Mouse (Mus musculus) spleen, postnatal 10 days (tissue): Measurements from ENCODE around the gene Capn5.

ENCODE experiments used
- DNase-seq, 2 experiments: peaks; one replicate each; pipeline ENCODE4 v3.0.0; 2021 to 2022; ENCODE audit warnings: low spot score in 2 of 2

The Capn5 gene

DNA sequence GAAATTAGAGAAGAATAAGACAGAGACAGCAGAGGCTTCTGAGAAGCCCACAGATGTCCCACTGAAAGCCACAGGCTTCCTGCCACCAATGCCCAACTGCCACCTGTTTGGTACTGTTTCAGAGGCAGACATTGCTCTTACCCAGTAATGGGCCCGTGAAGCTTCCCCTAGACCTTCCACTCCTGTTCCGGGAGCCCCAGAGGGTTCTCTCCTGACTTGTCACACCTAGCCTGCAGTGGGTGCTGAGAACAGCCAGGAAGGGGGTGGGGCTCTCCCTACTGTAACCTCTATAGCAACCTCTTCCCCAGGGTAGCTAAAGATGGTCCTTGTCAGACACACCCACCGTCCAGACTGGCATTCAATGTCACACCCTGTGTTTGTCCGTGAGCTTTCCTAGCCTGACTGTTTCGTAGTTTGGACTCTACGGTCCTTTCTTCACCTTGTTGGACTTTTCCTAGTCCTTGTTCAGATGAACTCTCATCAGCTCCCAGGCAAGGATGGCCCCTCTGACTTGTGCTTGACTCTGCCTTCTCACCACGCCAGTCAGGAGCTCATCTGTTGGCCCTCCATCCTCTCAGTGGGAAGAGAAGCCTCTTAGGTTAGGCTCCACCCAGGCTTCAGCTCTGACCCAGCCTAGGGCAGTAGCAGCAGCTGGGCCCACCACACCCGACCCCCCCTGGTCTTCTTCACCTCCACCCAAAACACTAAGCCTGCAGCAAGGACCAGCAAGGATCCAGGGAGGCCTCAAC lies 1.6 kb downstream of the Capn5 start:
- peak; percentile 58 to 68 for DNase-seq

DNA sequence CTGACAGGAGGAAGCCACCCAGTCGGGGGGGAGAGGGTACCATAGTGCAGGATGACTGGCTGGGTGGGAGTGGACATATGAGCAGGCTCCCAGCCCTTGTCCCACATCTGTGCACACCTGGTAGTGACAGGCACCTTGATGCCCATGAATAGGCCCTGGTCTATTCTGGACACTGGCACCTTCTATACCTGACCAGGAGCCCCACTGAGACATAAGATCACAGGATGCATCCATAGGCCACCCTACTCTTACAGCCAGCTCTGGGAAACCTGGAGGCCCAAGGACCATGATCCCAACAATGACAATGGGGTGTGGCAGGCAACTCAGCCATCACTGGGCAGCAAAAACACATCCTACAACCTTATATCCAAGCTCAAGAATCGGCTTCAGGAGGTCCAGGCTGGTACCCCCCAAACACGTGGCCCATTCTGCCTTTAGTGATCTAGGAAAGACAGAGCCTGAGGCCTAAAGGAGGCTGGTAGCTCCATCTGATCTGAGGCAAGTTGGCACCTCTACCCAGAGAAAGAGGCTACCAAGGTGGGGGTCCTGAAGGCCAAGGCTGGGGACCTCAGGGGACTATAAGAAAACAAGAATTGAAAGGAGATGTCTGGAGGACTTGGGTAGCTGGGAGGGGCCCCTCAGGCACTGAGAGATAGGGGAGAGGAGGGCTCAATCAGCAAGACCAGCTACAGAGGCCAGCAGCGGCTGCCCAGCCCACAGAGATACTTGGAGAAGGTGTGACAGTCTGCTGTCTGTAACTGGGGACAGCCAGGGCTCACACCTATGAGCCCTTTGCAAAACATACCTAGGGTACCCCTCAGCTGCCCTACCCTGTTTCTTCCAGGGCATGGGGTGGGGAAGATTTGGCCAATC lies 3.0 kb downstream of the Capn5 start:
- peak; percentile 72 to 82 for DNase-seq

DNA sequence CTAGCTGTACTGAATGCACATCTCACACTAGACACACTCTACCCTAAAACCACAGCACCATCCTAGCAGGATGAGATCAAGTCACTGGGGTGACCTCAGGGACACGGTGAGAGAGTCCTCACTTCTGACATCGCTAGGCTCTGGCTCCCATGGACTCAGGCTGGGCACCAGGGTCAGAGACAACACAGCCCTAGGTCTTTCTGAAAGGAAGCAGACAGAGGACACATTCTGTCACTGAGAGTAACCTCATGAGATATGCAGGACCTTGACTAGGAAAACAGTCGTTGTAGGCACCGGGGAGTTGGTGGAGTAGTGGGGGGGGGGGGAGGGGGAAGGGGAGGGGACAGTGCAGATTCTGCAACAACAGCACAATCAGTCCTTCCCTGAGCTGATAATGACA lies 4.7 kb downstream of the Capn5 start:
- DNase-seq, result no peak

DNA sequence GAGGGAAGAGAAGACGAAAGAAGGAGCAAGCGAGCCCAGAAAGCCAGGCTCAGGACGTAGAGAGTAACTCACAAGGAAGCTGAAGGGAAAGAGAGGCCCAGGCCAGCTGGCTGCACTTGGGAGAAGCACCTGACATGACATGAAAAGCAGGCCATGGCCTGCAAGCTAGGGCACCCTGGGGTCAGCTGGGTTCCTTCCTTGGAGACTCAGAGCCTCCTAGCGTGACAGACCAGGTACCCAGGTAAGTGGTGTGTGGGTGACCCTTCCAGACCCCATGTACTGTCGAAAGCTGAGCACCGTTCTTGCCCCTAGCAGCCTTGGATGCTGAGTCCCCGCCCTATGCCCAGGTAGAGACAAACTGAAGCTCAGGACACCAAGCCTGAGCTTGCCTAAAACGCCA lies 5.4 kb downstream of the Capn5 start:
- no peak for DNase-seq

DNA sequence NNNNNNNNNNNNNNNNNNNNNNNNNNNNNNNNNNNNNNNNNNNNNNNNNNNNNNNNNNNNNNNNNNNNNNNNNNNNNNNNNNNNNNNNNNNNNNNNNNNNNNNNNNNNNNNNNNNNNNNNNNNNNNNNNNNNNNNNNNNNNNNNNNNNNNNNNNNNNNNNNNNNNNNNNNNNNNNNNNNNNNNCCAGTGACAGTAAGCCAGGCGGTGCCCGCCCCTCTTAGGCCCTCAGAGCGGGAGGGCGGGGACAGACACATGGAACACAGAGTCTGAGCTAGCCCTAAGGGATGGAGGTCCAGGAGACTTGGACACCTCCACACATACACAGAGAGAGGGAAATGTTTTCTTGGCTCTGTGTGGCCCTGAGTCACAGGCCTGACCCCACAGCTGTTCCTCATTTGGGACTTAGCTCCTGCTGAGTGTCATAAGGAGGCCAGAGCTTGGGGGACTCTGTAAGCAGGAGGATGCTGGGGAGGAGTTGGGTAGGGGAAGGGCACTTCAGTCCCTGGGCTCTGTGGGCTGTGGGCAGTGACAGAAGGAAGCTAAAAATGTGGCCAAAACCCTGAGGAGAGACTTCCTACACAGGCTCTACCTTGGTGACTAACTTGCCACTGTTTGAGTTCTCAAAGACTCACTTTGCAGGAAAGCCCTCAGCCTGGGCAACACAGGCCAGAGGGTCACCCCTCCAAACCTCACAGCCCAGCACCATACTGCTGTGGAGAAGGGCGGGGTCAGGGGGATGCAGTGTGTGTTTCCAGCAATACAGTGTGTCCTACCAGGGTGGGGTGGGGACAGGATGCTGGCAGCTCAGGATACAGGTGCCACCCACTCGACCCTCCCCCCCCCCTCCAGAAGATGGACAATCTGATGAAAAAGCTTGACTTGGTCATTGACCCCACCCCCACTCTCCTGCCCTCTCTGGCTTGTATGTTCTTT lies 6.7 kb downstream of the Capn5 start:
- peak; percentile 66 to 73 for DNase-seq

DNA sequence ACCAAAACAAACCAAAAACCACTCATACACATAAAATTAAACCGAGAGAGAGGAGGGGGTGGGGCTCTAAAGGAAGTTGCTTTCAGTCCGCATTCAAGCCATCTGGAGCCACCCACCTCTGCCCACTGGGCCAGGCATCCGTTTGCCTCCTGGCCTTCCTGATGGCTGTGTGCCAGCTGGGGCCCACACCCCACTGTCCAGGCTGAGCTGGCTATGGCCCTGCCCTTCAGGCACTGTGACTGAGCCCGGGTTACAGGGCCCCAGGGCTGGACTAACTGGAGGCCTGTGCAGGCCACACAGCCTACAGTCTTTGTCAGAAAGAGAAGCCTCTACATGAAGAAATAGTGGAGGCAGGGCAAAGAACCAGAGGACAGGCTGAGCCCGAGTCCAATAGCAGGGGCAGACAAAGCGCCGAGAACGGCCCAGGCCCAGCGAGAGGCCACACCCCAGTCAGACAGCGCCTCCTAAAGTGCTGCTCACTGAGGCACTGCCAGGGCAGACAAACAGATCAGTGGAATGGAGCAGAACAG lies 13.0 kb downstream of the Capn5 start:
- DNase-seq, result peak; percentile 53 to 66

DNA sequence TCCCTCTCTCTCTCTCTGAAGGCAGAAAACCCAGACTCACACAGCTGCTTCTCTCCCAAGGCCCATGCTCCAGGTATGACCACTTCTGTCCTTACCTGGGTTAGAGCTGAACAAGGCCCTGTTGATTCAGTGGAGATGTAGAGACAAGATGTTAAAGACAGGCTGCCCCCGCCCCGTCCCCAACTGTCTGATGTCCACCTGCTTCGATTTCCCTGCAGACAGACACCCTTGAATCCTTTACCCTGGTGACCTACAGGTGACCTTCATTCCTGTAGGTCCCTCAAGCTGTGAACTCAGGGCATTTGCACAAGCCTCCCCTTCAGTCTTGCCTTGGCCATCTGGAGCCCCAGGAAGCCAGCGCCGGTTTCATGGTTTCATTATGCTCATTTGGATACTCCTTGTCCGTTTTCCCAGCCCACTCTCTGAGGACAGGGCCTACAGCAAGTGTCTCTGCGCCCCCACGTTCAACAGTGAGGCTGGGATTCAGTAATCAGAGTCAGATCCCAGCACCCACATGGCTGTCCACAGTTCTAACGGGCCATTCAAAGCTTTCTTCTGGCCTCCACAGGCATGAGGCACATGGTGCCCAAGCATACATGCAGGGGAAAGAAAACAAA lies 13.6 kb downstream of the Capn5 start:
- DNase-seq, result peak in 1 of 2 experiments; percentile 9

DNA sequence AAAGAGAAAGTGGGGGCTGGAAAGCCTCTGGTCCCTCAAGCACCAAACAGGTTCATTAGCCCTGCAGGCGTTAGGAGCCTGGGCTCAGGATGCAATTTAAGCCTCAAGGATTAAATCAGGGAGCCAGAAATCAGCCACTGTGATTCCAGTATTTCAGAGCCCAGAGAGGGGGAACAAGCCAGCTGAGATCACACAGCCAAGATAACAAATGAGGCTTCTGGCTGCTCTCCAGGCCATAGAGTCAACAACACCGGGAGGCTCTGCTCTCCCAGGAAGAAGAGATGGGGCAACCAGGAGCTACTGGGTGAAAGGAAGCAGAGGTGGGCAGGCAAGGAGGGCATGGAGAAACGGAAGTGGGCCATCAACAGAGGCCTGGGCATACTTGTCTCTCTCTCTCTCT lies 14.4 kb downstream of the Capn5 start:
- peak in 1 of 2 experiments; percentile 13 for DNase-seq

DNA sequence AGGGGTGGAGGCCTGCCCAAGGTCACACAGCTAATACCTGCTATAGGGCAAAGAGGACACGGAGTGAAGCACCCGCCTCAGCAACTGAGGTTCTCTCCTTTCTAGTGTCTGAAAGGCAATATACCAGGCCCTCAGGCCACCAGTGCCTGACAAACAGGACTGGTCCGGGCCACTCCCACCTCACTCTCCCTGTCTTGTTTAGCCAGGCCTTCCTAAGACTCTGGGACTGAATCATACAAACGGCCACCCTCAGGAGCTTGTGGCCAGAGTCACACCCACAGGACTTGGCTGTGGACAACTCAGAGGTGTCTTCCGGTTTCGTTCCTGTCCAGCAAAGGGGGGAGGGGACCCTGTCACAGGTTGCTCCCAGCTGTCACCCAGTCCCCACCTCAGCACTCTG lies 15.8 kb downstream of the Capn5 start:
- peak in 1 of 2 experiments; percentile 11 for DNase-seq

DNA sequence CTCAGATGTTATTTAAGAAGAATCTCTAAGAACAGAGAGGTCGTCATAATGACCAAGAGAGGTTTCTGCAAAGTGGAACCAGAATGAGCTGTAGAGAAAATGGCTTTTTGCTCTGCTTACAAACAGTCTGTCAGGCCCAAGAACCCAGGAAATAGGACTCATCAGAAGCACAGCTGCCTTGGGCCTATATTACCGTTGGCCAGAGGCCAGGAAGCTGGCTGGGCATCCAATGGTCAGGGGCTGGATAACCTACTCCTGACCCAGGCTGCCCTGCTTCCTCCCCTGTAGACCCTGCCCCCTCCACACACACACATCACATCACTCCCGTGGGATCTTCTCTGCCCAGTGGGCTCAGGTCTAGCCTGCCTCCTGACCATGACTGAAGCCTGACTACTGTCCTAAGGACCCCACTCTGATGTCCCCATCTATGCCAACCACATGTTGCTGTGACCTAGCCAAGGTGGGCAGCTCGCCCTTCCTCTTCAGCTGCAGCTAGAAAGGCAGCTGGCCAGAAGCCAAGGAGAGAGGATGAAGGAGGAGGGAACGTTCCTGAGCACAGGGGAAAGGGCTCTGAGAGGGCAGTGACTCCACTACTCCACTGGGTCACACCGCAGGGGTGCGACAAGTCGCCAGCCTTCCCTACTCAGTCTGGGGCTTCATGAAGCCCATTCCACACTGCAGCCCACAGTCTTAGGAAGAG lies 17.9 kb downstream of the Capn5 start:
- DNase-seq, result no peak

DNA sequence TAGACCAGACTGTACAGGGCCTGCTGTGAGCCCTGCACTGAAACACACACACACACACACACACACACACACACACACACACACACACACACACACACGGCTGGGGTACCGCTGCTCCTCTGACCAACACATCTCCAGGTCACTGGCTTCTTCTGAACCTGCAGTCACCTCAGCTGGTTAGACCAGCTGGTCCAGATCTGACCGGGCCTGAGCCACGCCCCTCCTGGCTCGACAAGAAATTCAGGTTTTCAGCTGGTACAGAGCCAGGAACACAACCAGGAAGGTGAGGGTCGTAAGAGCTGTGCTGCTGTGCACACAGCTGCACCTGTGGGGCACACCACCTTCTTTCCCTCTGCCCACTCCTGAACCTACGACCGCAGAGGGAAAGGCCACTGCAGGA lies 19.6 kb downstream of the Capn5 start:
- DNase-seq, result no peak

DNA sequence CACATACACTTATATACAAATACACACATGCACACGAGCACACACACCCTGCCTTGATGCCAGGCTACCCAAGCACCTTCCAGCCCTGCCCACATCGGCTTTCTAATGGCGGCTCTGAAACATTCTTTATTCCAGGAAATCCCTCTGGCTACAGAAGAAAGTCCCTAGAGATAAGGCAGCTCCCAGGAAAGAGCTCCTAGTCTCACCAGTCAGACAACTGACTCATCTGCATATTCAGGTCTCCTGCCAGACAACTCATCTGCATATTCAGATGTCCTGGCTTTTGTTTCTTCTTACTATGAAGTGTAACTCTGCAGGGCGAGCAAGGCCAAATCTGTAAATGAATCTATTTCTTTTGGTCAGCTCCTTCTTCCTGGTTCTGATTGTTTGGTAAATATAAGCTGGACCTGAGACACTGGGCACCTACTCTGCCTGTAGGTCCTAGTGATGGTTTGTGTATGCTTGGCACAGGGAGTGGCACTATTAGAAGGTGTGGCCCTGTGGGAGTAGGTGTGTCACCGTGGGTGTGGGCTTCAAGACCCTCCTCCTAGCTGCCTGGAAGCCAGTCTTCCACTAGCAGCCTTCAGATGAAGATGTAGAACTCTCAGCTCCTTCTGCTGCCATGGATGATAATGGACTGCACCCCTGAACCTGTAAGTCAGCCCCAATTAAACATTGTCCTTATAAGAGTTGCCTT lies 20.3 kb downstream of the Capn5 start:
- no peak for DNase-seq

DNA sequence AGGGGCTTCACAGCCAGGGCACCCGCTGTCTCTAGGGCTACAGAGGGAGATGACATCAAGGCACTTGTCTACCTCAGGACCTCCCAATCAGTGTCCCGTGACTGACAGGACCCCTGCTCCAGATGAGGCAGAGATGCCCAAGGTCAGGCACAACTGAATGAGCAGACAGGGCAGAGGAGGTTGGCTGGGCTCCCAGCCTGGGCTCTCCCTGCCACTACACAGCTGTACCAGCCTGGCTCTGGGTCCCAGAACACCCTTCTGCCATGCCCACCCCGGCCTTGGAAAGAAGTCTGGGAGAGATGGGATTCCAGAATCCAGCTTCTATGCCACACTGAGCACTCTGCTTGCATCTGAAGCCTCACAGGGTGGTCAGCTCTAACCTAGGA lies 21.8 kb downstream of the Capn5 start:
- no peak for DNase-seq

DNA sequence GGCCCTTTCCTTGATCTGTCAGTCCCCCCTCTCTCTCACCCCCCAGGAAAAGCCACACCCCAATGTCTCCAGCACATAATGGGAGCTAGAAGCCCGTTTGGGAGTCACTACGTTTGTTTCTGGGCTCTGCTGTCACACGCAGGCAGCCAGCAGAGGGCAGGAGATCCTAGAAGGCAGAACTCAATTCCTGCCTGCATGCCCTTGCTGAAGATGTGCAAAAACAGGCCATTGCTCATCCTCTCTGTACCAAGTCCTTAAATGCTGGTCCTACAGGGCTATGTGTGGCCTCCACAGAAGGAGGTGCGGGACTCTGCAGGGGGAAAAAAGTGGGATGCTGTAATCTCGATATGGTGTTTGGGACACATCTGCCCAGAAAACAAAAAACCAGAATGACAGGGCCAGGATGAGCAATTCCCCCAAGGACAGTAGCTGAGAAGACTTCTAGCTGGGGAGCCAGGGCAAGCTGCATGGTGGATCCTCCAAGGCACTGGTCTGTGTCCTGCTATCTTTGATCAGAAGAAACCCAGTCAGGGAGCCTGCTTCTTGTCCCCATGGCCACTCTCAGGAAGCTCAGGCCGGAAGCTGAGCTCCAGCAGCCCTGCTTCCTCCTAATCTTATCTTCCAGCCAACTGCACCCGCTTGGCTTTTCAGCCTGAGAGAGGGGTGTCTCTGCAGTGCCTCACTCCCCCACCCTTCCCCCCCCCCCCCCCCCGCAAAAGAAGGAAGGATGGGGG lies 22.4 kb downstream of the Capn5 start:
- peak in 1 of 2 experiments; percentile 81 for DNase-seq

DNA sequence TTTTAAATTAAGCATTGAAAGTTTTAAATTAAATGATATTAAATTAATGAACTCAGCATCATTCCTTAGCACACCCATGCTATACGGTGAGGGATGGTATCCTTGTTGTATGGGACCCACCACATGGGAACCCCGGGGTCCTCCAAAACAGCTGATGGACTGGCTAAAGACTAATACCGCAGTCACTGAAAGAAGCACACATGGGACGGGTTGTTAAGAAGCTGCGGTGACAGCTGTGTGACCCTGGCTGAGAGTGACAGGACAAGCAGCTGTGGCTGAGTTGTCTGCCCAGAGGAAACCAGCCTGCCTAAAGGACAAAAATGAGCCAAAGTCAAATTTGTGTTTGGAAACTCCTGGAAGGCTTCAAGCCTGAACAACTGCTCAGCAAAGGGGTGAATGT lies 24.2 kb downstream of the Capn5 start:
- no peak for DNase-seq

DNA sequence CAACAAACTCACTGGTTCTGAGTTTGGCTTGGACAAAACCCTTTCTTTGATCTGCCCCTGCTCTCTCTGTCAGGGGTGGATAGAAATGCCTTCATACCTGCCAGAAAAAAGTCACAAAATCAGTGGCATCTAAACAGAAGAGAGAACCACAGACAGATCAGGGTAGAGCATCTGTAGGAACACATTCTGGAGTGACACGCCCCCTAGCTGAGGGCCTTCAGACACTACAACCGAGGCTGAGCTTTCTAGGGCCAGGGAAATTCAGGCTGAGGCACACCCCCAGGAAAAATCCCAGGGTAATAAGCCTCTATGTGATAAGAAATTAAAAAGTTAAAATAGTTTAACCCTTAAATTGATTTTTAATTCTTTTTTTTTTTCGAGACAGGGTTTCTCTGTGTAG lies 24.7 kb downstream of the Capn5 start:
- no peak for DNase-seq

DNA sequence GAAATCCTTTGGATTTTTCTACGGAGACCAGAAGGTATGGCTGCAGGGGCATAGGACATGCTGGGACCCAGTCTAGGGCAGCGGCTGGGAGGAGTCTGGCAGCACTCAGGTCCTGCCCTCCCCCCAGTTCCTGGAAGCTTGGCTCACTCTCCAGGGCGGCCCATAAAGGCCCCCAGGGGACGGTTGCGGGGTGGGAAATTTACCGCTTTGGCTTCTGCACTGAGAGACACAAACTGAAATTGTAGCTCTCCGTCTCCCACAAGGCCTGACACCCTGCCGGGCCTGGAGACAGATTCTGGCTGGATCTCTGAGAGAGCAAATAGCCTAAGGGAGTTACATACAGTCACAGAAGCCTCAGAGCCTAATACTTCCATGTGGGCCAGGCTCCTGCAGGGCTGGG lies 25.7 kb downstream of the Capn5 start:
- DNase-seq, result no peak

DNA sequence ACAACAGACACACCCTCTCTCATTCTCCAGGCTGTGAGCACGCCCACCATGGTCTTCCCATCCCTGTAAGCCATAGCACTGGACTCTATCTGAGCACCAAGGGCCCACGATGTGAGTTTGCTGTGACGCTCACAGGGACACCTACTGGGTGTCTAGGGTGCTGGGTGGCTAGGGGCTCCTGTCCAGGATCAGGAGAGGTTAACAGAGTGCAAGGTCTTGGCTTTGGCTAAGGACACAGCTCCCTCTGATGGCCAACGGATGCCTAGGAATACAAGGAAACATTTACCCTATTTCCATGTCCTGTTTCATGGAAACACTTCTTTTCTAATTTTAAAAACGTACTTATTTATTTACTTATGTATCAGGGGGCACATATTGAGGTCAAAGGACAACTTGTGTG lies 27.5 kb downstream of the Capn5 start:
- no peak for DNase-seq

DNA sequence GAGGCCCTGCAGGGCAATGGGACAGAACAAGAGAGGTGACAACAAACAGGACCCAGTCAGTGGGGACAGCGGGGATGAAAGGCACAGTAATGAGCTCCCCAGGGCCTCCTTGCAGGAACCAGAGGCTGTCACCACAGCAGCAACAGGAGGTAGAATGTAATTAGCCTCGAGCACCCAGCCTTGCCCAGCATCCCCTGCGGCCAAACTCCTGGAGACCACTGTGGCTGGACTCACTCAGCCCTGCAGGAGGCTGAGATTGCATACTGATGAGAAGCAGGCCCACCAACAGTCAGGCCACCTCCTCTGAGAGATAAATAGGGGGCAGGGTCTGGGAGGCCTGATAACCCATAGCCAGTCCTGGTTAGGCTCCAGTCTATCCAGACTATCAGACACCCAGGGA lies 28.3 kb downstream of the Capn5 start:
- DNase-seq, result no peak
